Mouse (Mus musculus): Measurements from ENCODE around the gene Ncstn. TPM values are rescaled to one million over a fixed set of nuclear protein-coding genes. Genes with fewer than 3 reads are reported as not detected.

The Ncstn gene
- total and polyA plus RNA-seq, 2 experiments from 2014 or later: 73.1 to 93.9 TPM

- Histone ChIP-seq H3K4me2 (ENCODE audit: low read depth) (peak within 1 kb of the TSS; percentile 80), H3K27ac (ENCODE audit: low read depth, low read length) (peak within 1 kb of the TSS; percentile 57; the same call in 1 of the 2 replicates), H3K4me3 (ENCODE audit: low read depth, low read length) (peak within 1 kb of the TSS; percentile 89), H3K27me3 (ENCODE audit: insufficient read depth, low read length) (no peaks in the 10 kb centered on the region), H3K9me3 (ENCODE audit: low read length) (no peaks in the 10 kb centered on the region), H3K4me1 (ENCODE audit: insufficient read depth) (peaks cover 8% of the 10 kb centered on the region), H3K36me3 (ENCODE audit: insufficient read depth) (peaks cover 45% of the 10 kb centered on the region), H3K9ac (peak within 1 kb of the TSS; percentile 75)
- no peak for TF ChIP-seq CTCF (IDR thresholded peaks at IDR 0.05; ENCODE audit: low read depth)
- DNase-seq (peak; percentile 95), ATAC-seq (peak; percentile 99)
- 1% methylated on average over 42 of the region's 42 CpGs for WGBS
Observed at GRCm38 (mm10) chr1:172126376-172127347, 44.1 kb upstream of the Ncstn start, which contains the start of gene Pex19. Gene Pex19 (plus strand): TSS chr1:172126755.

DNA sequence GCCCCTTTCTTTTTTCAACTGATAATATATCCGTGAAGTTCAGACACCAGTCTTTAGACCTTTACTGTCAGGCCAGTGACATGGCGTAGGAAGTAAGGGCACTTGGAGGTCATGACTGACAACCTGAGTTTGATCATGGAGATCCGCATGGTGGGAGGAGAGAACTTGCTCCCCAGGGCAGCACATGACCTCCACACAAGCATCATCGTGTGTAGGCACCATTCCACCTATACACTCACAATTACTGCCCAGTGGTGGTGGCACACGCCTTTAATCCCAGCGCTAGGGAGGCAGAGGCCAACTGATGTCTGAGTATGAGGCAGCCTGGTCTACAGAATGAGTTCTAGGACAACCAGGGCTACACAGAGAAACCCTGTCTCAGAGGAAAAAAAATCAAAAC is 42.0 kb upstream of the Ncstn start:
- peaks cover 50% of the 10 kb centered on the region for H3K36me3 ChIP-seq (ENCODE audit: insufficient read depth)
- no peaks in the 10 kb centered on the region for H3K27me3 ChIP-seq (ENCODE audit: insufficient read depth, low read length)
- H3K9me3 ChIP-seq (ENCODE audit: low read length): no peaks in the 10 kb centered on the region
- TF ChIP-seq CTCF (IDR thresholded peaks at IDR 0.05; ENCODE audit: low read depth): no peak
- H3K4me1 ChIP-seq (ENCODE audit: insufficient read depth): peaks cover 8% of the 10 kb centered on the region
- H3K4me3 ChIP-seq (ENCODE audit: low read depth, low read length): no peak overlapping the region
- ATAC-seq: no peak
- no peak for DNase-seq
- H3K27ac ChIP-seq (ENCODE audit: low read depth, low read length): no peak overlapping the region
- no peak overlapping the region for H3K9ac ChIP-seq
- no peak overlapping the region for H3K4me2 ChIP-seq (ENCODE audit: low read depth)
- 83% methylated on average over 6 of the region's 6 CpGs for WGBS

- no peak overlapping the region for H3K4me3 ChIP-seq (ENCODE audit: low read depth, low read length)
- WGBS: 76% methylated on average over 2 of the region's 2 CpGs
- peaks cover 7% of the 10 kb centered on the region for H3K4me1 ChIP-seq (ENCODE audit: insufficient read depth)
- DNase-seq: no peak
- no peaks in the 10 kb centered on the region for H3K27me3 ChIP-seq (ENCODE audit: insufficient read depth, low read length)
- H3K9me3 ChIP-seq (ENCODE audit: low read length): no peaks in the 10 kb centered on the region
- H3K27ac ChIP-seq (ENCODE audit: low read depth, low read length): no peak overlapping the region
- peaks cover 58% of the 10 kb centered on the region for H3K36me3 ChIP-seq (ENCODE audit: insufficient read depth)
- no peak overlapping the region for H3K9ac ChIP-seq
- H3K4me2 ChIP-seq (ENCODE audit: low read depth): no peak overlapping the region
- ATAC-seq: no peak
- TF ChIP-seq CTCF (IDR thresholded peaks at IDR 0.05; ENCODE audit: low read depth): no peak
Observed at GRCm38 (mm10) chr1:172122671-172123070, 40.1 kb upstream of the Ncstn start.

DNA sequence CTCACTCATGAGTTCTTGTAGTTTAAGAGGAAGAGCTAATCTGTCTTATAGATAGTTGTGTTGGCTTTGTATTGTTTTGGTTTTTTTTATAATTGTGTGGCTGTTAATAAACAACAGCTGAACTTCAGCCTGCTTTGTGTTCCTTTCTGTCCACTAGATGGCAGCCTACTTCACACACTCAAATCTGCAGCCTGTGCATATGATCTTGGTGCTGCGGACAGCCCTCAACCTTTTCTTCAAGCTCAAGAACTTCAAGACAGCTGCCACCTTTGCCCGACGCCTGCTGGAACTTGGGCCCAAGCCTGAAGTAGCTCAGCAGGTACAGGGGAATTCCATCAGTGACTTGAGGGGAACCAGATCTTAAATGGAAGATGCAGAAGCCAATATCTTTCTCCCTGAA is 37.1 kb upstream of the Ncstn start:
- Histone ChIP-seq H3K4me3 (ENCODE audit: low read depth, low read length) (no peak overlapping the region), H3K4me1 (ENCODE audit: insufficient read depth) (no peaks in the 10 kb centered on the region), H3K27me3 (ENCODE audit: insufficient read depth, low read length) (no peaks in the 10 kb centered on the region), H3K4me2 (ENCODE audit: low read depth) (no peak overlapping the region), H3K9ac (no peak overlapping the region), H3K27ac (ENCODE audit: low read depth, low read length) (no peak overlapping the region), H3K9me3 (ENCODE audit: low read length) (no peaks in the 10 kb centered on the region), H3K36me3 (ENCODE audit: insufficient read depth) (peaks cover 88% of the 10 kb centered on the region)
- peak; percentile 86 for TF ChIP-seq CTCF (IDR thresholded peaks at IDR 0.05; ENCODE audit: low read depth)
- peak; percentile 64; the same call in 1 of the 2 replicates for ATAC-seq
- DNase-seq: peak; percentile 69
- WGBS: 31% methylated on average over 3 of the region's 3 CpGs

DNA sequence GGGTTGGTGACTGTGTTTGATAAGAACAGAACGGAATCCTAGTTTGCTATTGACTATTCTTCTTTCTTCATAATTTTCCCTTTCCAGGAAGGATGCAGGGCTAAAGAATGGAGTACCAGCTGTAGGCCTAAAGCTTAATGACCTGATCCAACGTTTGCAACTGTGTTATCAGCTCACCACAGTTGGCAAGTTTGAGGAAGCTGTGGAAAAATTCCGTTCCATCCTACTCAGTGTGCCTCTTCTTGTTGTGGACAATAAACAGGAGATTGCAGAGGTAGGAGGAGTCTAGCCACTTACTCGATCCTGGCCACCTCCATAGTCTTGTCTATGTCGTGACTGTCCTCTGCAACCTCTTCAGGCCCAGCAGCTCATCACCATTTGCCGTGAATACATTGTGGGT is 36.5 kb upstream of the Ncstn start:
- H3K27ac ChIP-seq (ENCODE audit: low read depth, low read length): no peak overlapping the region
- ATAC-seq (no peak), DNase-seq (no peak)
- H3K9me3 ChIP-seq (ENCODE audit: low read length): no peaks in the 10 kb centered on the region
- H3K4me3 ChIP-seq (ENCODE audit: low read depth, low read length): no peak overlapping the region
- H3K4me2 ChIP-seq (ENCODE audit: low read depth): no peak overlapping the region
- peaks cover 94% of the 10 kb centered on the region for H3K36me3 ChIP-seq (ENCODE audit: insufficient read depth)
- TF ChIP-seq CTCF (IDR thresholded peaks at IDR 0.05; ENCODE audit: low read depth): no peak
- WGBS: 90% methylated on average over 6 of the region's 6 CpGs
- no peaks in the 10 kb centered on the region for H3K27me3 ChIP-seq (ENCODE audit: insufficient read depth, low read length)
- H3K9ac ChIP-seq: no peak overlapping the region
- H3K4me1 ChIP-seq (ENCODE audit: insufficient read depth): no peaks in the 10 kb centered on the region

DNA sequence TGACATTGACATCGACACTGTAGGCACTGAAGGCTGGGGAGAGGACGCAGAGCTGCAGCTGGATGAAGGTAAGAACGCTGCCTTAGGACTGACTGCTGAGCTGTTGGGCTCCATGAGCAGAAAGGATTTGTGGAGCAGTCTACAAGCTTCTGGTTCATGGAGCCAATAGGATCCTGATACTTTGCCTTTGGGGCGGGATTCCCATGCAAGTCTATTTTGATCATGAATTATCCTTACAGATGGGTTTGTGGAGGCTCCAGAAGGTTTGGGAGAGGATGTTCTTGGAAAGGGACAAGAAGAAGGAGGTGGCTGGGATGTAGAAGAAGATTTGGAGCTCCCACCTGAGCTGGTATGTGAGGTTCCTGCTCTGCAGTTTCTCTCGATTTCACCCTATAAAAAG is 34.4 kb upstream of the Ncstn start:
- no peak for DNase-seq
- Histone ChIP-seq H3K27me3 (ENCODE audit: insufficient read depth, low read length) (no peaks in the 10 kb centered on the region), H3K4me1 (ENCODE audit: insufficient read depth) (no peaks in the 10 kb centered on the region), H3K4me2 (ENCODE audit: low read depth) (no peak overlapping the region), H3K9me3 (ENCODE audit: low read length) (no peaks in the 10 kb centered on the region), H3K9ac (no peak overlapping the region), H3K4me3 (ENCODE audit: low read depth, low read length) (no peak overlapping the region), H3K27ac (ENCODE audit: low read depth, low read length) (no peak overlapping the region), H3K36me3 (ENCODE audit: insufficient read depth) (peaks cover 99% of the 10 kb centered on the region)
- 95% methylated on average over 5 of the region's 5 CpGs for WGBS
- no peak for ATAC-seq
- no peak for TF ChIP-seq CTCF (IDR thresholded peaks at IDR 0.05; ENCODE audit: low read depth)

- 63% methylated on average over 10 of the region's 10 CpGs for WGBS
- H3K27me3 ChIP-seq (ENCODE audit: insufficient read depth, low read length): no peaks in the 10 kb centered on the region
- peaks cover 95% of the 10 kb centered on the region for H3K36me3 ChIP-seq (ENCODE audit: insufficient read depth)
- DNase-seq (peak; percentile 11), ATAC-seq (peak; percentile 80)
- no peak overlapping the region for H3K9ac ChIP-seq
- no peak for TF ChIP-seq CTCF (IDR thresholded peaks at IDR 0.05; ENCODE audit: low read depth)
- no peak overlapping the region for H3K4me3 ChIP-seq (ENCODE audit: low read depth, low read length)
- H3K9me3 ChIP-seq (ENCODE audit: low read length): no peaks in the 10 kb centered on the region
- H3K4me2 ChIP-seq (ENCODE audit: low read depth): no peak overlapping the region
- H3K4me1 ChIP-seq (ENCODE audit: insufficient read depth): no peaks in the 10 kb centered on the region
- no peak overlapping the region for H3K27ac ChIP-seq (ENCODE audit: low read depth, low read length)
Observed at GRCm38 (mm10) chr1:172107777-172108477, 25.3 kb upstream of the Ncstn start.

Data from forebrain, postnatal 0 days (tissue).